Mouse (Mus musculus) brain, embryonic 14.5 days (tissue): ENCODE results near the gene Ehmt2. TPM values are rescaled to one million over a fixed set of nuclear protein-coding genes. Genes with fewer than 3 reads are reported as not detected.
"Not testable (repeated sequence)": the region's sequence is repeated elsewhere in the genome, so short reads cannot be mapped to it uniquely, and the experiment has no call there.

Experiments used
- DNase-seq: peaks from one replicate; pipeline ENCODE4 v3.0.0-alpha.2; 2011; ENCODE audit warnings: low read depth
- CTCF ChIP-seq: fragments of 200-500 bp; IDR thresholded peaks from 2 replicates; pipeline ENCODE4 v1.5.1; 2012; ENCODE audit warnings: inconsistent platforms, mild to moderate bottlenecking, moderate library complexity, borderline replicate concordance; ENCODE audit not compliant: insufficient read depth, insufficient read length; ENCODE audit errors: extremely low read depth
- POLR2A ChIP-seq: fragments of 200-500 bp; IDR thresholded peaks from 2 replicates; pipeline ENCODE4 v1.6.1; 2012; ENCODE audit warnings: mild to moderate bottlenecking, inconsistent platforms, borderline replicate concordance; ENCODE audit not compliant: poor library complexity, insufficient read depth, insufficient read length, severe bottlenecking; ENCODE audit errors: extremely low read depth
- polyA plus RNA-seq: library from polyadenylated mRNA; depleted of rRNA; stranded (reverse); fragments of >200 nt; gene quantifications from 2 replicates; pipeline ENCODE4 v1.2.3, GENCODE M21; 2012

Gene Ehmt2
- polyA plus RNA-seq, 1 experiment = 350 TPM

- DNase-seq = no peak
- TF ChIP-seq POLR2A = no peak
- no peak for TF ChIP-seq CTCF
These were observed 55.0 kb downstream of the Ehmt2 start for GRCm38 (mm10) chr17:34953258-34953657.

- DNase-seq = no peak
- TF ChIP-seq CTCF (no peak), POLR2A (no peak)
These were observed 55.6 kb downstream of the Ehmt2 start for GRCm38 (mm10) chr17:34953904-34954303.

GRCm38 (mm10) chr17:34954831-34955230 is 56.6 kb downstream of the Ehmt2 start:
- TF ChIP-seq CTCF = no peak
- TF ChIP-seq POLR2A = no peak
- DNase-seq = no peak

GRCm38 (mm10) chr17:34955884-34956283 is 57.6 kb downstream of the Ehmt2 start:
- no peak for DNase-seq
- no peak for TF ChIP-seq POLR2A
- TF ChIP-seq CTCF = no peak

- DNase-seq = peak; percentile 57
- no peak for TF ChIP-seq CTCF
- TF ChIP-seq POLR2A = no peak
These were observed 58.1 kb downstream of the Ehmt2 start for GRCm38 (mm10) chr17:34956340-34956739.

- not testable (repeated sequence) for DNase-seq
These were observed 59.0 kb downstream of the Ehmt2 start for GRCm38 (mm10) chr17:34957291-34957690.

- DNase-seq = not testable (repeated sequence)
These were observed 59.7 kb downstream of the Ehmt2 start for GRCm38 (mm10) chr17:34957966-34958365.

- not testable (repeated sequence) for DNase-seq
These were observed 60.5 kb downstream of the Ehmt2 start for GRCm38 (mm10) chr17:34958734-34959129.

GRCm38 (mm10) chr17:34959130-34959778 is 61.0 kb downstream of the Ehmt2 start, which contains the start of gene Hspa1b:
Gene Hspa1b, minus strand, starts transcription at chr17:34959238.
- DNase-seq = peak; percentile 84

- TF ChIP-seq CTCF = no peak
- TF ChIP-seq POLR2A = no peak
- DNase-seq = no peak
These were observed 61.7 kb downstream of the Ehmt2 start for GRCm38 (mm10) chr17:34959881-34960515.

GRCm38 (mm10) chr17:34960702-34961493 is 62.6 kb downstream of the Ehmt2 start:
- DNase-seq = no peak
- TF ChIP-seq POLR2A (no peak), CTCF (no peak)

- TF ChIP-seq POLR2A (no peak), CTCF (no peak)
These were observed 63.9 kb downstream of the Ehmt2 start for GRCm38 (mm10) chr17:34962125-34962524.

More at GRCm38 (mm10) chr17:34962125-34962524, 63.9 kb downstream of the Ehmt2 start:
- no peak for DNase-seq
